Mouse (Mus musculus) limb, embryonic 11.5 days (tissue): ENCODE data around the gene Rab23. TPM values are rescaled to one million over a fixed set of nuclear protein-coding genes. Genes with fewer than 3 reads are reported as not detected.

ENCODE experiments used
- ATAC-seq: fragments of 200-750 bp; cut with Nextera tagmentation; 2 replicates; pipeline ENCODE4 v1.8.0; 2017; ENCODE audit warnings: low read depth; ENCODE audit not compliant: insufficient number of reproducible peaks, low FRiP score, low TSS enrichment
- DNase-seq: peaks from one replicate; pipeline ENCODE4 v3.0.0-alpha.2; 2015; ENCODE audit warnings: low spot score
- H3K27ac ChIP-seq: fragments of 300-500 bp; sonication (generic); replicated peaks from 2 replicates; pipeline ENCODE4 v1.5.1; 2014; ENCODE audit warnings: low read depth, mild to moderate bottlenecking, low read length
- H3K27me3 ChIP-seq: fragments of 300-500 bp; sonication (generic); 2 replicates; pipeline ENCODE4 v1.6.1; 2014; ENCODE audit warnings: mild to moderate bottlenecking, low read length, mixed read lengths; ENCODE audit not compliant: control insufficient read depth, insufficient read depth
- H3K36me3 ChIP-seq: fragments of 300-500 bp; sonication (generic); 2 replicates; pipeline ENCODE4 v1.6.1; 2014; ENCODE audit warnings: mild to moderate bottlenecking, low read length, moderate library complexity, mixed read lengths; ENCODE audit not compliant: control insufficient read depth, insufficient read depth
- H3K4me1 ChIP-seq: fragments of 300-500 bp; sonication (generic); 2 replicates; pipeline ENCODE4 v1.6.1; 2014; ENCODE audit warnings: low read length, mixed read lengths; ENCODE audit not compliant: control insufficient read depth, insufficient read depth
- H3K4me2 ChIP-seq: fragments of 300-500 bp; sonication (generic); 2 replicates; pipeline ENCODE4 v1.6.1; 2014; ENCODE audit warnings: low read depth, mild to moderate bottlenecking, moderate library complexity; ENCODE audit not compliant: severe bottlenecking
- H3K4me3 ChIP-seq: fragments of 300-500 bp; sonication (generic); 2 replicates; pipeline ENCODE4 v1.5.1; 2014; ENCODE audit warnings: low read depth, low read length
- H3K9ac ChIP-seq: fragments of 300-500 bp; sonication (generic); 2 replicates; pipeline ENCODE4 v1.6.1; 2014; ENCODE audit warnings: mild to moderate bottlenecking, low read length
- H3K9me3 ChIP-seq: fragments of 300-500 bp; sonication (generic); 2 replicates; pipeline ENCODE4 v1.6.1; 2016; ENCODE audit warnings: low read length; ENCODE audit not compliant: control insufficient read depth
- WGBS: fragments of 180-500 bp; shearing (Covaris S2); extraction: QIAGEN DNeasy Blood & Tissue Kit; methylation state at CpG from one replicate; pipeline ENCODE4 v1.1.7; 2014; 5-methylcytosine and 5-hydroxymethylcytosine counted together
- polyA plus RNA-seq: library from polyadenylated mRNA; unstranded; fragments of >200 nt; fragmentation: Nextera tagmentation; extraction: Ambion mirVana; gene quantifications from 2 replicates; pipeline ENCODE4 v1.2.1, GENCODE M21; 2014

The Rab23 gene
- polyA plus RNA-seq, 1 experiment from 2014 or later = 35.6 TPM

DNA sequence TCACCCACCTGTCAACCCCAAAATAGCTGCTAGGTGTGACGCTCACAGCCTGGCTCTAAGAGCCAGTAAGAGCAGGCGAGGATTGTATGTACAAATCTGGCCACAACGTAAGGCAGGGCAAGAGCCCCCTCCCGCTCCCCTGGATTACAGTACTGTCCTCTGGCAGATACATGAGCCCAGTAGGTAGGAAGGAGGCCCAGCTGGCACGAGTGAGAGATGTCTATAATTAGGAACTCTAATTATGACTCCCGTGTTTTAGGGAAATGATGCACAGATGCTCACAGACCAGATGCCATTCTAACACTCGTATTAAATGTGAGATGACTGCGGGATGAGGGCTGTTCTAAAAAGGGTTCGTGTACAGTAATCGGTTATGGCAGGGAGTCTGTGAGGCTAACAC is 31.6 kb downstream of the Rab23 start:
- Histone ChIP-seq H3K27ac (no peak overlapping the region), H3K9me3 (no peaks in the 10 kb centered on the region), H3K36me3 (no peaks in the 10 kb centered on the region; the same call in 1 of the 2 replicates), H3K27me3 (no peaks in the 10 kb centered on the region), H3K4me1 (no peaks in the 10 kb centered on the region), H3K4me3 (no peak overlapping the region), H3K9ac (no peak overlapping the region), H3K4me2 (no peak overlapping the region)
- DNase-seq (no peak), ATAC-seq (no peak)
- WGBS = 90% methylated on average over 10 of the region's 10 CpGs

DNA sequence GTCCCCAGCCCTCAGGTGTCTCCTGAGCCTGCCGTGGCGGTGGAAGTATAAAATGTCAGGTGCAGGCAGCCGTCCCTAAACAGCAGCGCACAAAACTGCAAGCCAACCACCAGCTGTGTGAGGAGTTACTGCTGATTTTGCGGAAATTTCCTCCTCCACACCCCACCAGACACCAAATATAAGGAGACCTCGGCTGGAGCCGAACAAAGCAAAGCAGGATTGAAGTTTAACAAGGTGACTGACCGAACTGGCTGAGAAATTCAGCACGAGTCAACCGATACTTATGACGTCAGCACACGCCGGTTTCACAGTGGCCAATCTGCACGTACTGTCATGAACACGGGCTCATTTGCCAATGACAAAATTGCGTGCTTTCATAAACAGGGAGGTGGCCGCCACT is 34.4 kb downstream of the Rab23 start:
- Histone ChIP-seq H3K4me2 (no peak overlapping the region), H3K4me3 (no peak overlapping the region), H3K36me3 (no peaks in the 10 kb centered on the region; the same call in 1 of the 2 replicates), H3K27ac (no peak overlapping the region), H3K4me1 (0 out of 2 replicates have a peak, but pooled peaks cover 3% of the 10 kb centered on the region), H3K9me3 (no peaks in the 10 kb centered on the region), H3K27me3 (no peaks in the 10 kb centered on the region), H3K9ac (no peak overlapping the region)
- 91% methylated on average over 17 of the region's 17 CpGs for WGBS
- no peak for ATAC-seq
- DNase-seq = no peak

DNA sequence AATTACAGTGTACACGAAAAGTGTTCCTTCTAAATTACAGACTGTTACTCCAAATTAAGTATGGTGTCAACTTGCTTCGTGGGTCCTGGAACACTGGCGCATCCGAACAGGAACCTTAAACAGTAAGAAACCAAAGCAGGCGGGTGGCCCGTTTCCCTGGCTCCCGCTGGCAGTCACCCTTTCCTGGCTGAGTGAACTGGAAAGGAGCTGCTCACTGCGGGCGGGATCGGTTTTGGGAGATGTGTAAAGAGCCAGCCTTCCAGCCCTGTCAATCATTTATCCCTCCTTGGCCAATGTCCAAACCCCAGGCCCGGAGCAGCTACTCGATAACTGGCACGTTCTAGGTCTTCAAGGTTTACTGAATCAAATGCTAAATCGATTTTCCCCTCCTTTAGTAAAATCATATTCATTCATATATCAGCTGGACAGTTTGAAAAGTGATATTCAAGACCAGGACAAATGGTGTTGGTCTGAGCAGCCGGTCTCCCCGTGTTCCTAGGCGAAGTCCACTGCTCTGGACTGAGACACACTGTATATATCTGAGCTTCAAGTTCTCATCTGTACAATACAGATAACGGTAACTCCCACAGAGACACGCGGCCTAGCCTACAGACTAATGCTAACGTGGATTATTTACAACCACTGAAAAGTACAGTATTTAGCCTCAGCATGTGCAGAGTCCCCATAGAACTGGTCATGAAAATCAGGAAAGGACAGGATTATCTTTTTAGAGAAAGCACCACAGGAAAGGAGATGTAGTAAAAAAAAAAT is 35.5 kb downstream of the Rab23 start:
- ATAC-seq = no peak
- Histone ChIP-seq H3K36me3 (no peaks in the 10 kb centered on the region; the same call in 1 of the 2 replicates), H3K9me3 (no peaks in the 10 kb centered on the region), H3K4me1 (0 out of 2 replicates have a peak, but pooled peaks cover 3% of the 10 kb centered on the region), H3K9ac (no peak overlapping the region), H3K4me2 (no peak overlapping the region), H3K27ac (no peak overlapping the region), H3K4me3 (no peak overlapping the region), H3K27me3 (no peaks in the 10 kb centered on the region)
- WGBS = 92% methylated on average over 21 of the region's 21 CpGs
- DNase-seq = no peak

DNA sequence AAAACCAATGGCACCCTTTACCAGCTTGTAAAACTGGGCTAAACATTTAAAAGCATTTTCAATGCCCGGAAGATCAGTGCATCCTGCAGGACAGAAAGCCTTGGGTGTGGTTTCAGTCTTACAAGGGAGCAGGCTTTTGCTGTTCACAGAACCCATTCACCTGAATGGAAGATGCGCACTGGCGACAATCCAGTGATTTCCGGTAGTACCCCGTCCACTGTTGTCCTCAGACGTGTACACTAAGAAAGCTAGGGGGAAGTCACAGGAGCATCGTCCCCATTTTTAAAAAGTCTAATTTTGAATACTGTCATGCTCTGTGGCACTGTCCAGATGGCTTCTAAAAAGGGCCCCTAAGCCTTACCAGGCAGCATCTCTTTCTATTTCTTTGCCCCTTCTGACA is 36.1 kb downstream of the Rab23 start:
- Histone ChIP-seq H3K27me3 (no peaks in the 10 kb centered on the region), H3K36me3 (no peaks in the 10 kb centered on the region; the same call in 1 of the 2 replicates), H3K9ac (no peak overlapping the region), H3K27ac (no peak overlapping the region), H3K4me3 (no peak overlapping the region), H3K4me1 (0 out of 2 replicates have a peak, but pooled peaks cover 3% of the 10 kb centered on the region), H3K4me2 (peak overlapping the region; percentile 84), H3K9me3 (no peaks in the 10 kb centered on the region)
- DNase-seq (no peak), ATAC-seq (no peak)
- 90% methylated on average over 7 of the region's 7 CpGs for WGBS

DNA sequence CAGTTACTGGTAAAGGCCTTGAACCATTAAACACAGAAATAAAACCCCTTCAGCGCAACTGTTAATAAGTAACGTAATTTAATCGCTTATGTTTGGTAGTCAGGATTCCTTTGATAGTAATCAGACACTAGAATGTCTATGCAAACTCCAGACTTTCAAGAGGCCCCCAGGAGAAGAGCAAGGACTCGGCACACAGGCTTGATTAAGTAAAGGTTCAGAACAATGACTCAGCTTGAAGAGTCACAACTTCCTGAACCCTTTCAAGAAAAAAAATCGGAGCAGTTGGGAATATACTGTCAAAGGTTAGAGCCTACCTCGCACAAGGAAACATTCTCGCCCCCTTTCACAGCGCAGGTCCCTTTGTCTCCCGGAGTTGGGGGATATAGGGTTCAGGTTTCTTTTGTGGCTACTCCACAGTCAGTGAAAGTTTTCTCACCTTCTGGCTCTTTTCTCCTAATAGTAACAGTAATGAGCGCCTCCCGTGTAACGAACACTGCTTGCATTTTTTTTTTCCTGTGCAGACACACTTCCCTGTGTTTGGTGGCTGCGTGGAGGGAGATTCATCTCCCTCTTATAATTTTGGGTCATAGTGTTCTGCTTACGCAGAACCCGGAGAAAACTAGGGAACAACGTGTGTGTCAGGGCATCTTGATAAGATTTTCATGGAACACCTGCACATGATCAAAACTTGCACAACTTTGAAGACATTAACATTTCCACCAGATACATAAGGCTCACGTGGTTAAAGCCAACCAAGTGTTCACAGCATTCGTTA is 36.8 kb downstream of the Rab23 start:
- H3K27ac ChIP-seq = no peak overlapping the region
- no peaks in the 10 kb centered on the region for H3K27me3 ChIP-seq
- H3K4me2 ChIP-seq = peak overlapping the region; percentile 84
- H3K9me3 ChIP-seq = no peaks in the 10 kb centered on the region
- ATAC-seq (no peak), DNase-seq (peak; percentile 33)
- peak overlapping the region; percentile 64 for H3K4me3 ChIP-seq
- H3K4me1 ChIP-seq = 0 out of 2 replicates have a peak, but pooled peaks cover 3% of the 10 kb centered on the region
- 31% methylated on average over 18 of the region's 18 CpGs for WGBS
- H3K9ac ChIP-seq = peak overlapping the region; percentile 79
- H3K36me3 ChIP-seq = no peaks in the 10 kb centered on the region; the same call in 1 of the 2 replicates

DNA sequence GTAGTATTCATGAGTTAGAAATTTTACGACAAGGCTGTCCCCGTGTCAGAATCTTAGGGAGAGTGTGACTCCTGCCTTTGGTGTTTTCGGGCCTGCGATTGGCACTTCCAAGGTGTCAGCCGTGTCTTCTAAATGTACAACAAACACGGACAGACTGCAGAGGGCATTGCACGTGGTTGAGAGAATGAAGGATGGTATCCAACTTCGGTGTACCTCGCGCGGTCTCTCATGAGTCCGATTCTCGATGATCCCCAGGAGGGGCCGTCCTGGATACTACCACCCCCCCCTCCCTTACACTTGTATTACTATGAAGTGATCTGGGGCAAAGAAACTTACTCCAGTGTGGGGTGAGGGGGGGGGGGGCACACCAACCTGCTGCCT is 37.3 kb downstream of the Rab23 start:
- H3K4me2 ChIP-seq = peak overlapping the region; percentile 84
- DNase-seq (no peak), ATAC-seq (peak; percentile 64)
- no peaks in the 10 kb centered on the region; the same call in 1 of the 2 replicates for H3K36me3 ChIP-seq
- no peaks in the 10 kb centered on the region for H3K27me3 ChIP-seq
- no peak overlapping the region for H3K27ac ChIP-seq
- no peaks in the 10 kb centered on the region for H3K9me3 ChIP-seq
- H3K4me1 ChIP-seq = 0 out of 2 replicates have a peak, but pooled peaks cover 3% of the 10 kb centered on the region
- H3K9ac ChIP-seq = peak overlapping the region; percentile 79
- peak overlapping the region; percentile 64 for H3K4me3 ChIP-seq
- 7% methylated on average over 14 of the region's 14 CpGs for WGBS

DNA sequence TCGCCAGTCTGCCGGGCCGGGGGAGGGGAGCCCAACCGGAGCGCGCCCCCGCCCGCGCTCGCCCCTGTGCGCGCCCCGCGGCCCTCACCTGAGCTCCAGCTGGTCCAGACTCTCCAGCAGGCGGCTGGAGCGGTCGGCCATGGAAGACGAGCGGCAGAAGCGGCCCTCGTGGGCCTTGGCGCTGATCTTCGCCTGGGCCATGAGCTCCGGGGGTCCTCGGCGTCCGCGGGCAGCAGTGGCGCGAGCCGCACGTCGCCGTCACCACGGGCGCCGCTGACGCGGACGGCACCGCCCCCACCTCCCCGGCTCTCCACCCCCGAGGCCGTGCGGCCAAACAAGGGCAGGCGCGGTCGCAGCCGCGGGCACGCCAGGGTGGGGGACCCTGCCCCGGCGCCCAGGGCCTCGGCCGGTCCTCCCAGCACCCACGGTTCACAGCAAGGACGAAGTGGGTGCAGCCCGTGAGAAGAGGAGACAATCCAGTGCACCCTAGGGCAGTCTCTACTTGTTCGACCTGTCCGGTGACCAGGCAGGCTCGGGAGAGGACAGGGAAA is 37.9 kb downstream of the Rab23 start, which contains the start of gene Bag2:
Gene Bag2, minus strand, starts transcription at position 305 of the 551 bp plus-strand sequence.
- ATAC-seq = peak; percentile 82
- Histone ChIP-seq H3K4me2 (peak within 1 kb of the TSS; percentile 84), H3K9me3 (no peaks in the 10 kb centered on the region), H3K9ac (peak within 1 kb of the TSS; percentile 79), H3K27ac (0 out of 2 replicates have a peak within 1 kb of the TSS, but pooled peaks have one; percentile 21), H3K36me3 (no peaks in the 10 kb centered on the region; the same call in 1 of the 2 replicates), H3K4me1 (0 out of 2 replicates have a peak, but pooled peaks cover 3% of the 10 kb centered on the region), H3K4me3 (peak within 1 kb of the TSS; percentile 64), H3K27me3 (no peaks in the 10 kb centered on the region)
- WGBS = under 1% methylated on average over 53 of the region's 61 CpGs
- DNase-seq = peak; percentile 77

DNA sequence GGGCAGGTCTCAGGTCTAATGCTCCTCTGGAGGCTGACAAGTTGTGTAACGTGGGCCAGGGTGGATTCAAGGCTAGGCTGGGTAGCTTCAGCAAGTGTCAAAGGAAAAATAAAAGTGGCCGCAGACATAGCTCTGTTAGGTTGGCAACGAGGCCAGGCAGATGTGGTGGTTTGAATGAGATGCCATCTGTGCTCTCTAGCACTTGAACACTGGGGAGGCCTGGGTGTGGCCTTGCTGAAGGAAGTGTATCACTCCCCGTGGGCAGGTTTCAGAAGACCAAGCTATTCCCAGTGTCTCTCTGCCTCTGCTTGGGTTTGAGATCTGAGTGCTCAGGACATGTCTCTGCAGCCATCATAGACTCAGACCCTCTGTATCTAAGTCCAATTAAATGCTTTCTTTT is 38.8 kb downstream of the Rab23 start:
- H3K27ac ChIP-seq = no peak overlapping the region
- DNase-seq = no peak
- no peaks in the 10 kb centered on the region; the same call in 1 of the 2 replicates for H3K36me3 ChIP-seq
- no peak overlapping the region; the same call in 1 of the 2 replicates for H3K4me2 ChIP-seq
- H3K9ac ChIP-seq = no peak overlapping the region
- H3K4me3 ChIP-seq = no peak overlapping the region
- 0 out of 2 replicates have a peak, but pooled peaks cover 3% of the 10 kb centered on the region for H3K4me1 ChIP-seq
- no peaks in the 10 kb centered on the region for H3K9me3 ChIP-seq
- H3K27me3 ChIP-seq = no peaks in the 10 kb centered on the region
- no peak for ATAC-seq
- WGBS = 55% methylated on average over 4 of the region's 4 CpGs
